Mouse (Mus musculus): ENCODE results near the gene Btg2.

Gene Btg2

DNA sequence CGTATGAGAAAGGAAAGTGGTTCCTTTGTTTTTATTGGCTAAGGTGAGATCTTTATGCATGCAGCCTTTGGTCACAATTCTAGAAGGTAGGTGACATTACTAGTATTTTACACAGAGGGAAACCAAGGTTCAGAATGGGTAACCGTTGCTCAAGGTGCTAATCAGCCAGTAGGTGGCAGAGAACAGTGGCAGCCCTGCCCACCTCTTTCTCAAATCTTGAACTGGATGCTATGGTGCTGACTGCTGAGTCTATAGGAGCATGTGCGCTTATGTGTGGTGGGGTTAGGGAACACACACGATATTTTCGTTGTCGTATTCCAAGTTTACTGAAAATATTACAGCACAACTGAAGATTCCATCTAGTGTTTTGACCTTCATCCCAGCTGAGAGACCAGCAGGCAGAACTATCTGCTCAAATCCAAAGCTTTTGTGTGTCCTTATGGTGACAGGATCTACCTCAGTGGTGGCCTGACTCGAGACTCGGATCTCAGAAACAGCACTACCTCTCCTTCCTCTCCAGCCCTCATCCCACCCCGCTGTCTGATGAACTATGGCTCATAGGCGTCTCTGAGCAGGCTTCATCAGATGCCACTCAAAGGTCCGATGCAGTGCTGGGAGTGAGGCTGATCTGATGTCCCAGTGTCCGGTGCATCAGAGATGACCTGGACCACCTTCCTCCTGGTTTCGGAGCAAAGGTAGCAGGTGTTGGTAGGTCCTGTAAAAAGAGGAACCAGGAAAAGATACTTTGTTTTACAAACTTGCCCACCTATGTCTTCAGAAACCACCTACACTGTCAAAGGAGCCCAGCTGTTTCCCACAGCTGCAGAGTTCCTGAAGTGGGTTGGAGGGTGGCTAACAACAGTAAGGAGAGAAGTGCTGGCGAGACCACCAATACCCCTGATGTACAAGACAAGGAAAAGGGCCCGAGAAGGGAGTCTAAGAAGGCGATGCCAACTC lies 18.9 kb downstream of the Btg2 start:
- ATAC-seq (ENCODE audit: low TSS enrichment): no peak

DNA sequence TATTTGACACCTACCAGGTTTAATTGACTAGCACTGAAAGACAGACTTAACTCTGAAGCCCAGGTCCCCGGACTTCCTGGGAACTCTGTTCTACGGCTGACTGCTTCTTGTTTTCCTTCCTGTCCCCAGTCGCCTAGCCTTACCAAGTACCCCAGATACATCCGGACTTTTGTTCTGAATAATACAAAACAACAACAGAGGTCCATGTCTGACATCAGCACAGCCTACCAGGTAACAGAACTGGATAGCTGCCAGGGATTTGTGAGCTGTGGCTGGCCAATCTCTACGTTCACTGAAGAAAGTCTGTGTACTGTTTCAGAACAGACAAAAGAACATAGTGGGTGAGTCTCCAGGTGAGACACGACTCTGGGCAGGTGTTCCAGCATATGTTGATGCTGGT lies 20.1 kb downstream of the Btg2 start:
- no peak for ATAC-seq (ENCODE audit: low TSS enrichment)

DNA sequence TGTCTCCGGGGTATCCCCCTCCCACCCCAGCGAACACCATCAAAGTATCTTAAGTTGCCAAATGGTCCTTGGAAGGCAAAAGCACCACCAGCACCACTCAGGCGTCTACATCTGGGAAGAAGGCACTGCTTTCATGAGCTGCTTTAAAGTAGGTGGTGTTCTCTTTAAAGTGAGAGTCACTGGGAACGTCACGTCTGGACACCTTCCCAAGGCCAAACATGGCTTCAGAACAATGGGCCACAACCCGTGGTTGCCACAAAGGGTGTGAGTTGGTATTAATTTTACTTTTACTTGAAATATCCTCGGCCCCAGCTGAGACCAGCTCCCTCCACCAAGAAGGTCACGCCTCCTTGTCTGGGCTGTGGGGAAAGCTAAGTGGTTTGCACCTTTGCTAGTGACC lies 21.2 kb downstream of the Btg2 start:
- ATAC-seq (ENCODE audit: low TSS enrichment): no peak

DNA sequence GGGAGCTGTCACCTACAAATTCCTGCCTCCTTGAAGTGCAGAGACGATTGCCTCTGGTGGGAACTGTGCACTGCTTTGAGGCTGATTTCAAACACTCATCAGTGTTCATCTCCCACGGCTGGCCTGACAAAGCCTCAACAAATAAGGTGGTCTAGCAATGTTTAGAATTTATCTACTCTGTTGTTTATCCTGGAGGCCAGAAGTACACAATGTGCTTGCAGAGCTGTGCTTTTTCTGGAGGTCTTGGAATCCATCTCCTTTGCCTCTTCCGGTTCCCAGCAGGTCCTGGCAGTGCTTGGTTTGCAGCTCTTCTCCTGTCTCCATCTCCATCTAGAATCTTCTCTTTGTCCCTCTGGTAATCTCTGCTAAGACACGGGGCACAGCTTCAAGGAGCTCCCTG lies 22.6 kb downstream of the Btg2 start:
- no peak for ATAC-seq (ENCODE audit: low TSS enrichment)

DNA sequence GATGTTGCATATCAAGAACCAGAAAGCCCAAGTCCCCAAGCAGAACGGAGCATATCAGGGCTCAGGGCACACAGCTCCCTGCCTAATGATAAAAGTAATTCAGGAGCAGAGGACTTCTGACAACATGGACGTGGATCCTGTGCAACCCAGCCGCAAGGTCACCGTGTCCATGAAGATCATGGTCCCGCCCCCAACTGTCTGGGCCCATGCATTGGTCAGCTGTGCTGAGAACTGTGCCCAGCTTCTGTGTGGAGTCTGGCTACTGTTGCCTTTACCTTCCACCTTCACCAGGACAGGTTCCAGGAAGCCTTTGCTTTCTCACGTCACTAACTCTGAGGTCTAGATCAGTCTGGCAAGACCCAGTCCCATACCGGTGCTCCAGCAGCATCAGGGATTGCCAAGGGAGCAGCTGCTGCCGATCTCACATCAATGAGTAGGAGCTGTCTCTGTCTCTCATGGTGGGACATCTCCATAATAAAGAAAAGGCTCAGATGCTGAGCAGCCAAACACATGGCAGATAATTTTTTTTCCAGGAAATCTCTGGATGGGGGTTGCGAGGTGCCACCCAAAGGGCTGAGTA lies 23.2 kb downstream of the Btg2 start:
- no peak for ATAC-seq (ENCODE audit: low TSS enrichment)

DNA sequence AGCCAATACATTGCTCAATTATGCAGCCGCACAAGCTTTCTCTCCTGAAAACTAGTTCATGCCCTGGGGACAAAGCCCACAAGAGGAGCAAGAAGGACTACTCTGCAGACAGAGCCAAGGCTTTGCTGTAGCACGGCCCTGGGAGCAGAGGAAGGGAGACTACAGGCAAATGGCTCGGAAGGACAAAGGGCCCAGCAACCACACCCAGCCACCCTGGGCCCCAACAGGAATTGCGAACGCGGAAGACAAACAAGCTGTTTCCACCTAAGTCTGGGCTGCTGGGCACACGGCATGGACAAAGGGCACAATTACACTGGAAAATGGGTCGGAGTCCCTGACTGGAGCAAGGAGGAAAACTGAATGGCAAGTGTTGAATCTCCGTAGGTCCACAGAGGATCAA lies 23.9 kb downstream of the Btg2 start:
- no peak for ATAC-seq (ENCODE audit: low TSS enrichment)

DNA sequence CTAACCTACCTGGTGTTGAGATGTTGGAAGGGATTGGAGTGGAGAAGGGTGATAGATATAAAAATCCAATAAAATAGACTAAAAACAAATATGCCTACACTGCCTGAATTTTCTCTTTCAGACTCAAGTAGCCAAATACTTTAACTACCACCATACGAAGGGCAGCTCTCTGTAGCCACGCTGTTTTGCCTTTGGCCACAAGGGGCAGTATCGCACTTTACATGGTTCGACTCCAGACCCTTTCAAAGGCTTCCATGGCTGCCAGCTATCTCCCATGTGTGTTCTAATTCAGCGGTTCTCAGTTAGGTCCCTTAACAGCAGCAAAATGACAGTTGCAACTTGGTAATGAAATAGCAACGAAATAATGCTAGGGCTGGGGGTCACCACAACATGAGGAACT lies 25.7 kb downstream of the Btg2 start:
- peak; percentile 66 for ATAC-seq (ENCODE audit: low TSS enrichment)

DNA sequence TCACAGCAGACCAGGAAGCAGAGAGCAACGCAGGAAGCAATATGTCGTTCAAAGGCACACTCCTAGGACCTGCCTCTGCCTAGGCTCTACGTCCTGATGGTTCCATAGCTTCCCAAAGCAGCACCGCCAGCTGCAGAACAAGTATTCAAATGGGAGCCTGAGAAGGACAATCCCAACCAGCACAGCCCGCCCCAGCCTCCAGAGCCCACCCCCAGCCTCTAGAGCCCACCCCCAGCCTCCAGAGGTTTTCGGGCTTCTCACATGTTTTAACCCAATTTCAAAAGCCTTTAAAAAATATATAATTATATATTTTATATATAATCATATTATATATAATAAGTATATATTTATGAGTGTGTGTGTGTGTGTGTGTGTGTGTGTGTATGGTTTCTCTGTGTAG lies 29.4 kb downstream of the Btg2 start:
- no peak for ATAC-seq (ENCODE audit: low TSS enrichment)

DNA sequence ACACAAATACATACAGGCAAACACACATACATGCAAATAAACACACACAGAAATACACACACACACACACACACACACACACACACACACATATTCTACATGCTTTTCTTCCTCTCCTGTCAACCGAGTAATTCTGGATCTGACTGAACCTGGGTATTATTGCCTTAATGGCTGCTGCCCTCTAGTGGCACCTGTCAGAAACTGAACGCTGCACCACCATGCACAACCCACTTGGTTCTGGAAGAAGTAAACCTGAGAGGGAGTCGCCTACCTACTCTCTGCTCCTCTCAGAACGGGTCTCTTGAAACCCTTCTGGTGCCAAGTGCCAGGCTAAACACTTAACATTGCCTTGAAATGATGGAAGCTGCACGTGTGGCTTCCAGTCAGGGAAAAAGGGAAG lies 30.2 kb downstream of the Btg2 start:
- peak; percentile 74 for ATAC-seq (ENCODE audit: low TSS enrichment)

DNA sequence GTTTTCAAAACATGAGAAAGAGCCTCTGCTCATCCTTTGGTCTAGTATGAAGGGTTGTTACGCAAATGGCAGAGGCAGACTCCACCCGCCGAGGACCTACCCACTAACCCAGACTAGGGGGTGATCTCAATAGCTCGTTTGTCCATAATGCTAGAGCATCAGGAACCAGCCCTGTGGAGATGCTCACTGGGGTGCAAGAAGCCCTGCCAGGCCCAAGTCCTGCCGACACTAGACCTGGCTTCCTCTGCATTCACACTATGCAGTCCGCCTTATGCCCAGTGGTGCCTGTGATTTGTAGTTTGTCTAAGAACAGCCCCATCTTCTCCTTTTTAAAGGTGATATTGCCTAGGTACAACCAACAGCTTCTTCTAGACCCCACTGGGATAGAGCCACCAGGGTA lies 31.5 kb downstream of the Btg2 start:
- no peak for ATAC-seq (ENCODE audit: low TSS enrichment)

DNA sequence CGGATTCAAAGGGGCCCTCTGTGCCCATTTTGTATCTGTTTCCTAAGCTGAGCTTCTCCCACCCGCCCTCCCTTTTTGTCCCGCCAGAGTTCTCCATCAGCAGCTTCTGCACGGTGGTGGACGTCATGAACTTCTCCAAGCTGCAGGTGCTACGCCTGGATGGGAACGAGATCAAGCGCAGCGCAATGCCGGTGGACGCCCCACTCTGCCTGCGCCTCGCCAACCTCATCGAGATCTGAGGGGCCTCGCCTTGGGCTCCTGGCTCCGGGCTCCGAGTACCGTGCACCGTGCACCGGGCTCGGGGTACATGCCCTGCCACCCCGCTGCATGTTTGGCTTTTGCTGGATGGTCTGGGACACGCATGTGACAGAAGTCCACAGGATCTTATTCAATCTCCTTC lies 32.5 kb downstream of the Btg2 start:
- ATAC-seq (ENCODE audit: low TSS enrichment): no peak

DNA sequence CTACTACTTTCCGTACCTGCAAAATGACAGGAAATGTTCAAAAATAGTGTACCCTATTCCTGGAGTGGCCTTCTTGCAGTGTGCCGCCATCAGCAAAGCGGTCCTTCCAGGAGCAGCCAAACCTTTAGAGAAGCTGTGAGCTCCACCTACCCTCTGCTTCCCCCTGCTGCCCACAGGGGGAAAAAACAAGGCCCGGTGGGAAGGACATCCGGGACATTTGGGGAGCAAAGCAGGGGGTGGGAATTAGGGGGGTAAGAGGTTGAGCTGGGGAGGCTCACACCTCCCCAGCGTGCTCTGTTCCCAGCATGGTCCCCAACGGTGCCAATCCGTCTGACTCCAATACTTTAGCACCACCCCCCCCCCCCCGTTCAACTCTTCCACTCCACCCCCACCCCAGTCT lies 32.9 kb downstream of the Btg2 start:
- ATAC-seq (ENCODE audit: low TSS enrichment): peak; percentile 86

DNA sequence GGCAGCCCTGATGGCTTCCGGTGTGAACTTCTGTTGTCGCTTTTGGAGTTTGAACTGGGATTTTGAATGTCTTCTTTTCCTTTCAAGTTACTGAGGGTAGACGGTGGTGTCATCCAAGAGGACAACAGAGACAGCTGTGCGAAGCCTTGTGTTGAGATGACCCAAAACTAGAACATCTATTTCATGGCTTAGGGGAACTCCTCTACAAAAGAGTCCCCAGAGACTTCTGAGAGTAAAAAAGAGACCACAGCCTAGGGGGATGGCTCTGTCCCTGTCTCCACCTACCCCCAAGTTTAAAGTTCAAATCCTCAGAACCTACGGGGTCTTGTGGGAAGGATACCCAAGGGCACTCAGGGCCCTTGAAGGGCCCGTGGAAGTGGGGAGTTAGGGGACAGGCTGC lies 34.1 kb downstream of the Btg2 start:
- no peak for ATAC-seq (ENCODE audit: low TSS enrichment)

DNA sequence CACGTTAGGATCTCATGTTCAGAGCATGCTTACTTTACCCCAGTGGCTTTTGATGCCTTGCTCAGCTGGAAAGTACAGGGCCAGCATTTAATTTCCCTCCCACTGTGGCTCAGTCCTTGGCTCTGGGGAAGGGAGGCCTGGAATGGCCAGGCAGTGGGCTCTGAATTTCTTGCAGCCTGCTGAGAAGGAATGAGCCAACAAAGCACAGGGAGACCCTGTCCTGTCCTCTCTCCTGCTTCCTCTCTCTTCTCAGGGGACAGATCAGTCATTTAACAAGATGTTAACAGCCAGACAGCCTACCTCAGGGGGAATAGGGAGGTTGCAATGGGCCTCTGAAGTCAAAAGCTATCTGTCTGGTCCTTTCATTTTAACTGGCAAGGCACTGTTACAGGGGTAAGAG lies 36.6 kb downstream of the Btg2 start:
- no peak for ATAC-seq (ENCODE audit: low TSS enrichment)

DNA sequence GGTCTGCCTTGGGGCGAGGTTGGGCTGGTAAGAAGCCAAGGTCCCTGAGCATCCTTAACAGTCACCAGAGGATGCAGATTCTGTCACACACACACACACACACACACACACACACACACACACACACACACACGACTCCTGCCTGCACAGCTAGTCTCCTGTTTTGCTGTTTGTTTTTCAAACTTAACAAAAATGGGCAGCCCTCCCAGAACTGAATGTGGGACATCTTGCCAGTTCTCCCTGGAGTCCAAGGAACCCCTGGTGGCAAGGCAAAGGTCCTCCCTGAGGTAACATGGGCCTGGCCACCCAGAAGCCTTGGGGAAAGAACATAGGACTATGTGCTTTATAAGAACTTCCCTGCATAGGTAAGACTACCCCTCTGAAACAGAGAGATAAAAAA lies 37.0 kb downstream of the Btg2 start:
- ATAC-seq (ENCODE audit: low TSS enrichment): no peak

DNA sequence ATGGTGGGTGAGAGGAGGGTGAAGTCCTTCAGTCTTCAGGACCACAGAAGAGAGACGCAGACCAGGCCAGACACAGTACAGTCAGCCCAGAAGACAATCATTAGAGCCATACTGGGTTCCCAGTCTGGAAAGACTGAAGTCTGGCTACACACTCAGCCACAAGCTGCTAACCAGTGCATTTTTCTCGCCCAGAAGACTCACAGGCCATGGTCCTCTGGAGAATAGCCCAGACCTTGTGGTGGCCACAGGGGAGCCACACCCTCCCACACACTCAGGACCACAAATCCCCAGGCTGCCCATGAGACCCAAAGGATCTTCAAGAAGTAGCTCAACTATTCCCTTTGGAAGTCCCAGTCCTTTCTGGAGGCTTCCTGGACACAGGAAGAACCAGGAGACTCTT lies 39.6 kb downstream of the Btg2 start:
- no peak for ATAC-seq (ENCODE audit: low TSS enrichment)

DNA sequence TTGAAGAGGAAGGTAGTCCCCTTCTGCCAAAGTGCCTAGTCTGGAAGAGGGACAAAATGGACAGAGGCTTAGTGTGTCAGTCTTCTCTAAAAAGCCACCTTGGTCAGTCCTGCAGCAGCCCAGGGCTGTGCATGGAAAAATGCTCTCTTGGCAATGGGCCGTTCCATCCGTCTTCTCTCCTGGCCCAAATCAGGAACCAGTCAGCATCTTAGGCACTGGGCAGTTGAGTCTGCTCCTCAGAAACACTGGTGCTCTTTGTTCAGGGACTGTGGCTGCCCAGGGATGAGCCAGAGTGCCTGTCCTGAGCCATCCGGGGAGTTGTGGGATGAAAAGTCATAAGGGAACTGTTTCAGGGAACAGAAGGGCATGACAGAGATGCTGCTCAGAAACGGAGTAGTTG lies 40.6 kb downstream of the Btg2 start:
- ATAC-seq (ENCODE audit: low TSS enrichment): no peak

DNA sequence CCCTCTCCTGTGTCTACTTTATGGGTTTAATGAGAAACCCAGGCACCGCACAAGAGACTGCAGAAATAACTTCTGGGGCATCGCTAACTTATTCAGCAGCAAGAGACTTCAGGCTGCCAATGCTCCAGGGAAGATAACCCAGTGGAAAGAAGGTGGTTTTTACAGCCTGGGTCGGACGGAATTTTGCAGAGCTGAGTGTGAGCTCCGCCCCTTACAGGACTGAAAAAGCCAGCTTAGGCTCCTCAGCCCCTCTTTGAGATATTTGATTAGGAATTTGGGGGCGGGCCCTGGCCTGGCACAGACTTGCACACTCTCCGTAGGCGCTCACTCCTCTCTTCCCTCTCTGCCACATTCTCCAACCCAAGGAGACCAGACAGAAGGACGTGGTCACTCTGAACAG lies 41.7 kb downstream of the Btg2 start, which contains the start of gene Fmod:
Gene Fmod (plus strand): TSS at position 83 of the 400 bp plus-strand sequence.
- peak; percentile 55; the same call in 1 of the 2 replicates for ATAC-seq (ENCODE audit: low TSS enrichment)

DNA sequence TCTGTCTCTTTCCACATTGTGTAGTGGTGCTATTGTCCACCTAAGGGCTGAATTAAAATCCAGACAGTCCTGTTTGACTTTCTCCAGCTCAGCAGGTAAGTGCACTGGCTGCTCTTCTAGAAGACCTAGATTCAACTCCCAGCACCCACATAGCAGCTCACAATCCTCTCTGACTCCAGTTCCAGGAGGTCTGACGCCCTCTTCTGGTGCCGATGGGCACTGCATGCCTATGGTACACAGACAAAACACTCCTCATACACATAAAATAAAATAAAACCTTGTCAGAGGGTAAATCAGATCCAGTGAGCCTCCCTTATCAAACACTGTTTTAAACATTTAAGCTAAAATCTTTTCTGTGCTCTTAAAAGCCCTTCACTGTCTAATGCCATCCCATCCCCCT lies 42.4 kb downstream of the Btg2 start:
- ATAC-seq (ENCODE audit: low TSS enrichment): no peak

DNA sequence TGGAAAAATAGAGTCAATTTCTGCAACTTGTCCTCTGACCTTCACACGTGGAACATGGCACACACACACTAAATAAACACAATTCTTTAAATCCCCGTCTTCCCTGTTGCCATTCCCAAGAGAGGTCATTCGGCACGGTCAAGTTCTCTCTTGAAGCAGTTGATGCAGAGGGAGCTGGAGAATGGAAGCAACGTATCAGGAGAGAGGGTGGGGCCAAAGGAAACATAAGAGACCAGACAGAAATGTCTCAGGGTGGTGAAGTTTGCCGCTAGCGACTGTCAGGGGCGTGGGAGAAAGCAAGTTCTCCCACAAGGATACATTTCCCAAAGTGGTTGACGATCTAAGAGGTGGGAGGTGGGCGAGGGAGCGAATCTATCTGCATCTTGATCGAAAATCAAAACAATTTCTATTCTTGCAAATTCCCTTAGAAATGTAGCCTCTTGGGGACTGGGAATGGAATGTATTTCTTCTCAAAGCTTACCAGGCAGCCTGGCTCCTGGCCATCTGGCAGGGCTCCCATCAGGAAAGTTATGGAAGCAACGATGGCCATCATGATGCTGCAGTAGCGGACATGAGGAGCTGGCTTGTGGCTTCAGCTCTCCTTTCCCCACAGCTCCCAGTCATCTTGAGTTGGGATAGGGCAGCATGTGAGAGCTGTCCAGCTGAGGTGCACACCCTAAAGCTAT lies 50.6 kb downstream of the Btg2 start:
- no peak for ATAC-seq (ENCODE audit: low TSS enrichment)

DNA sequence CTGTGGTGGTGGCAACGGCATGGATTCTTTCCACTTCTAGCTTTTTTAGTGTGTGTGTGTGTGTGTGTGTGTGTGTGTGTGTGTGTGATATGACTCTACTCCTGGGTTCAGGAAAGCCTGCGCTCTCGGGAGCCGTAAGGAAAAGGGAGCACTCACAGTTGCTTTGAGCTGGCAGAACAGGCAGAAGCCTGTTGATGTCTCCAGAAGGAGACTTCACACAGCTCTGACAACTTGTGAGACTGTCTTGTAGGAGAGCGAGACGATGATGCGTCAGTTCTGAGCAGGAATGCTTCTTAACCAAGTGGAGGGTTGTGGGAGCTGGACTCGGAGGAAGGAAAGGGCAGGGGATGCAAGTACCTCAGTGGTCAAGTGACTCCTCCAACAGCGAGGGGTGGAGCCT lies 52.2 kb downstream of the Btg2 start:
- peak; percentile 62 for ATAC-seq (ENCODE audit: low TSS enrichment)

DNA sequence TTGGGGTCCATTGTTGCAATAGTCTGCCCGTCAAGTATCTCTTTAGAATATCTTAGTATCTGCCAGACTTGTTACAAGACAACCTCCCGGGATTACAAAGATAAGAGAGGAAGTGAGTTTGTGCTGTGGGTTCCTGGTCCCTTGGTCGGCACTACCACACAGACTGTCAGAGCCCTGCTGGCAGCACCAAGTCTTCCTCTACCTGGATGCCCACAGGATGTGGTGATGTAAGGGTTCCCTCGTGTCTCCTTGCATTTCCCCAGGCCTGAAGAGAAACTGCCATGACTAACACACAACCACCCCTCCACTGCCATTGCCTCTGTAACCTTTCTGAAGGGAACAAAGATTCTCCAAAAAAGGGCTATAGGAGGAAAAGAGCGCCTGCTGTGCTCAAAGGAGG lies 52.9 kb downstream of the Btg2 start:
- ATAC-seq (ENCODE audit: low TSS enrichment): no peak
